Mouse (Mus musculus): ENCODE results near the gene Dip2c. TPM values are rescaled to one million over a fixed set of nuclear protein-coding genes. Genes with fewer than 3 reads are reported as not detected.

Dip2c gene
- polyA plus RNA-seq, 1 experiment = 8.4 TPM

DNA sequence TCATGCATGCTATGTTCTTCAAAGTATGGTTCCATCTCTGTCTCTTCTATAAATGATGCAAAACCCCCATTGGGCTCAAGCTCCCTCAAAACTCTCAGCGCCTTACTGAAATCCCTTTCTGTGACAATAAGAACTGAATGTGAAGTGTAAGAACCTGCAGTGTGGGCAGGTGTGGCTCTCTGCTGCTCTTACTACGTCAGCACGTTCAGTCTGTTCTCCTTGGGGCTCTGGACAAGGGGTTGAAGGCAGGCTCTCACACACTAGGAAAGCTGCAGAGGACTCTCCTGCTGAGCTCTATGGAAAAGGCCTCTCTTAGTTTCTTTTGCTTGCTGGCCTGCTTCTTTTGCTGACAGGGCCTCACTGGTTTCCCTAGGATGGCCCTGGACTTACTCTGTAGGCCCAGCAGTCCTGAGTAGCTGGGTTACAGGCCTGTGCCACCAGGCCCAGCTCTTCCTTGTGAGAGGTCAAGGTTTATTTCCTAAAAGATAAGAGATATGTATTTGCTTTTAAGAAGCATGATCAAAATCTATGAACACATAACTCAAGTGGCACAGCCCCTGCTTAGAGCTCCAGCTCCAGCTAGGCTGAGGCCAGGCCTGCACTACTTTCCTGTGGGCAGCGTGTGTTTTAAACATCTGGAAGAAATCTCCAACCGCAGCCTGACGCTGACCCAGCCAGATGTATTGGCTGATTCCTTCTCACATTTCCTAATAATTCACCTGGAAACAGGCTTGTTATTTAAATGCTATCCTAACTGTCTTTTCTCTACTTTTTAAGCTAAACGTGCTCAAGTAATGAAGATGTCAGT is 432.3 kb downstream of the Dip2c start:
- Histone ChIP-seq H3K36me3 (ENCODE audit: control insufficient read depth, insufficient read depth, low read length, poor library complexity, severe bottlenecking) (no peaks in the 10 kb centered on the region), H3K9me3 (replicated peaks; ENCODE audit: control insufficient read depth, insufficient read depth, low read length, poor library complexity, severe bottlenecking) (no peaks in the 10 kb centered on the region), H3K9ac (ENCODE audit: low read depth, poor library complexity, severe bottlenecking) (no peak overlapping the region), H3K4me3 (ENCODE audit: low read depth, low read length) (no peak overlapping the region), H3K27ac (ENCODE audit: insufficient read depth, low read length) (no peak overlapping the region), H3K4me1 (ENCODE audit: control insufficient read depth, insufficient read depth, low read length) (no peaks in the 10 kb centered on the region), H3K27me3 (ENCODE audit: control insufficient read depth, insufficient read depth, low read length, poor library complexity, severe bottlenecking) (no peaks in the 10 kb centered on the region)
- TF ChIP-seq EP300 (IDR thresholded peaks at IDR 0.05; ENCODE audit: insufficient read depth, low read depth, low read length) (no peak), POLR2A (IDR thresholded peaks at IDR 0.05; ENCODE audit: insufficient read depth, low read length) (no peak), CTCF (IDR thresholded peaks at IDR 0.05; ENCODE audit: low read depth, low read length) (no peak)

DNA sequence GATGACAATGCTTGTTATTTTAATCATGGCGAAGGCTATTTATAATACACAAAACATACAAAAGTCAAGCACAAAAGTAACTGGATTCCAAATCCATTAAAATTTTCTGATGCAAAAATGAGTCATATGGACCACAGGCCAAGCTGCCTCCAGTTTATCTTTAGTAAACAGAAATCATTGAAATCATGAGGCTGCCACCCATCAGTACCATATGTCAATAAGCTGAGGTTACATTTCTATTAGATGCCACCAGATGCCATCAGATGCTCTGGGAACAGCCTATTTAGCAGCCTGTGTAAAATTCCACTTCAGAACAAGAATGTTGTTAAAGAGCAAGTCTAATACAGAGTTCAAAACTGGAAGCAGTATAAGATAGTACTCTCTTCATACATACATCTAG is 436.1 kb downstream of the Dip2c start:
- no peak overlapping the region for H3K27ac ChIP-seq (ENCODE audit: insufficient read depth, low read length)
- no peaks in the 10 kb centered on the region for H3K4me1 ChIP-seq (ENCODE audit: control insufficient read depth, insufficient read depth, low read length)
- no peak overlapping the region for H3K9ac ChIP-seq (ENCODE audit: low read depth, poor library complexity, severe bottlenecking)
- no peak for TF ChIP-seq CTCF (IDR thresholded peaks at IDR 0.05; ENCODE audit: low read depth, low read length)
- no peaks in the 10 kb centered on the region for H3K9me3 ChIP-seq (replicated peaks; ENCODE audit: control insufficient read depth, insufficient read depth, low read length, poor library complexity, severe bottlenecking)
- H3K36me3 ChIP-seq (ENCODE audit: control insufficient read depth, insufficient read depth, low read length, poor library complexity, severe bottlenecking) = no peaks in the 10 kb centered on the region
- no peak overlapping the region for H3K4me3 ChIP-seq (ENCODE audit: low read depth, low read length)
- no peaks in the 10 kb centered on the region for H3K27me3 ChIP-seq (ENCODE audit: control insufficient read depth, insufficient read depth, low read length, poor library complexity, severe bottlenecking)

- Histone ChIP-seq H3K9me3 (replicated peaks; ENCODE audit: control insufficient read depth, insufficient read depth, low read length, poor library complexity, severe bottlenecking) (no peaks in the 10 kb centered on the region), H3K36me3 (ENCODE audit: control insufficient read depth, insufficient read depth, low read length, poor library complexity, severe bottlenecking) (no peaks in the 10 kb centered on the region), H3K27ac (ENCODE audit: insufficient read depth, low read length) (no peak overlapping the region), H3K4me3 (ENCODE audit: low read depth, low read length) (no peak overlapping the region), H3K27me3 (ENCODE audit: control insufficient read depth, insufficient read depth, low read length, poor library complexity, severe bottlenecking) (no peaks in the 10 kb centered on the region), H3K4me1 (ENCODE audit: control insufficient read depth, insufficient read depth, low read length) (no peaks in the 10 kb centered on the region), H3K9ac (ENCODE audit: low read depth, poor library complexity, severe bottlenecking) (no peak overlapping the region)
- TF ChIP-seq EP300 (IDR thresholded peaks at IDR 0.05; ENCODE audit: insufficient read depth, low read depth, low read length) = no peak
Measured at GRCm38 (mm10) chr13:9712971-9713370, 436.6 kb downstream of the Dip2c start.

DNA sequence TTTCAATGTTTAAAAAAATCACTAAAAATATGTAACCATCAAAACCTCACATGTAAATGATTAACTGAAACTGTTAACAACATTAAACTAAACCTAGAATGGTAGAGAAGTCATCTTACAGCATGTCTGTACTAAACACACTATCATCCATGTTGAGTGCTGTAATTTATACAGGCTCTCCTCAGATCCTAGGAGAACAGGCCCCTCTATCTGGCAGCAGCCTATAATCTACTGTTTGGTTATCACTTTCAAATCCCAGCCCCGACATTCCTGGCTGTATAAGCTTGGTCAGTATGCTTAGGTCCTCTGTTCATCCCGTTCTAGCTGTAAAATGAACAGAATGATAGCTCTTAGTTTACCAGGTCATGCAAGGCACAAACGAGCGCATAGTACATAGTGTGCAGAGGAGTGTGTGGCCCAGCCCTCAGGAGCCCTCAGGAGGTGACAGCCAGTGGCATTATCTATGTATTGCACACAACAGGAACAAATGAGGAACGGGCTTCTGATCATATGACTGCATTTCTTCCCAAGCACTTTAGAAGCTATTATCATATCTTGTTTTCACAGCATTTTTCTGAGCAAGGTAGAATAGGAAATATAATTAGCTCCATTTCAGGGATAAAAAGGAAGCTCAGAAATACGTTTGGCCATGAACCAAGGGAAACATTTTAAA is 437.3 kb downstream of the Dip2c start:
- no peaks in the 10 kb centered on the region for H3K9me3 ChIP-seq (replicated peaks; ENCODE audit: control insufficient read depth, insufficient read depth, low read length, poor library complexity, severe bottlenecking)
- H3K27ac ChIP-seq (ENCODE audit: insufficient read depth, low read length) = no peak overlapping the region
- no peaks in the 10 kb centered on the region for H3K36me3 ChIP-seq (ENCODE audit: control insufficient read depth, insufficient read depth, low read length, poor library complexity, severe bottlenecking)
- no peak overlapping the region for H3K9ac ChIP-seq (ENCODE audit: low read depth, poor library complexity, severe bottlenecking)
- TF ChIP-seq CTCF (IDR thresholded peaks at IDR 0.05; ENCODE audit: low read depth, low read length) (no peak), POLR2A (IDR thresholded peaks at IDR 0.05; ENCODE audit: insufficient read depth, low read length) (no peak), EP300 (IDR thresholded peaks at IDR 0.05; ENCODE audit: insufficient read depth, low read depth, low read length) (no peak)
- H3K27me3 ChIP-seq (ENCODE audit: control insufficient read depth, insufficient read depth, low read length, poor library complexity, severe bottlenecking) = no peaks in the 10 kb centered on the region
- no peaks in the 10 kb centered on the region for H3K4me1 ChIP-seq (ENCODE audit: control insufficient read depth, insufficient read depth, low read length)
- no peak overlapping the region for H3K4me3 ChIP-seq (ENCODE audit: low read depth, low read length)

GRCm38 (mm10) chr13:9715224-9715623 is 438.9 kb downstream of the Dip2c start:
- H3K4me1 ChIP-seq (ENCODE audit: control insufficient read depth, insufficient read depth, low read length) = no peaks in the 10 kb centered on the region
- no peaks in the 10 kb centered on the region for H3K9me3 ChIP-seq (replicated peaks; ENCODE audit: control insufficient read depth, insufficient read depth, low read length, poor library complexity, severe bottlenecking)
- H3K27ac ChIP-seq (ENCODE audit: insufficient read depth, low read length) = no peak overlapping the region
- no peak overlapping the region for H3K4me3 ChIP-seq (ENCODE audit: low read depth, low read length)
- H3K27me3 ChIP-seq (ENCODE audit: control insufficient read depth, insufficient read depth, low read length, poor library complexity, severe bottlenecking) = no peaks in the 10 kb centered on the region
- H3K9ac ChIP-seq (ENCODE audit: low read depth, poor library complexity, severe bottlenecking) = no peak overlapping the region
- TF ChIP-seq POLR2A (IDR thresholded peaks at IDR 0.05; ENCODE audit: insufficient read depth, low read length) (no peak), EP300 (IDR thresholded peaks at IDR 0.05; ENCODE audit: insufficient read depth, low read depth, low read length) (no peak), CTCF (IDR thresholded peaks at IDR 0.05; ENCODE audit: low read depth, low read length) (no peak)
- no peaks in the 10 kb centered on the region for H3K36me3 ChIP-seq (ENCODE audit: control insufficient read depth, insufficient read depth, low read length, poor library complexity, severe bottlenecking)

Other genes starting within 250 kb of the Dip2c start
- gene Larp4b, start 182.6 kb upstream of the Dip2c start, polyA plus RNA-seq (2011; ENCODE audit: insufficient read depth, insufficient read length, low read depth, missing spikeins) = 104 and 108 TPM in 2 replicates